ENCODE assay signal across 25 mouse cellular contexts in genomic region chr6:18894142-18894541, GRCm38 (mm10). TPM values are rescaled to one million over a fixed set of nuclear protein-coding genes. Genes with fewer than 3 reads are reported as not detected.
"Had no signal": no experiment of that assay in that cellular context is flagged by ENCODE, and none has a peak within 500 bp of the region (broad histone marks: within the 10 kb centered on the region; RNA-seq: fewer than 3 reads in every experiment).

No protein-coding gene starts in this region.

- H3K27ac ChIP-seq: liver, embryonic 13.5 days; liver, embryonic 15.5 days; lung, embryonic 15.5 days; macrophage; midbrain, embryonic 13.5 days; neural tube, embryonic 13.5 days; neural tube, embryonic 15.5 days had no signal

- H3K27me3 ChIP-seq: liver, embryonic 13.5 days; liver, embryonic 15.5 days; lung, embryonic 15.5 days; megakaryocyte, embryonic 14.5 days; midbrain, embryonic 13.5 days; neural tube, embryonic 13.5 days; neural tube, embryonic 15.5 days had no signal

- H3K9ac ChIP-seq: liver, embryonic 13.5 days; liver, embryonic 15.5 days; liver, postnatal 0 days; lung, embryonic 15.5 days; midbrain, embryonic 13.5 days; neural tube, embryonic 13.5 days; neural tube, embryonic 15.5 days had no signal

- ATAC-seq: liver, postnatal 0 days; lung, postnatal 0 days; midbrain, embryonic 13.5 days; midbrain, embryonic 16.5 days had no signal

- H3K4me2 ChIP-seq: liver, embryonic 13.5 days; liver, embryonic 15.5 days; lung, embryonic 15.5 days; midbrain, embryonic 11.5 days; midbrain, embryonic 13.5 days; neural tube, embryonic 13.5 days; neural tube, embryonic 15.5 days had no signal

- H3K36me3 ChIP-seq: liver, embryonic 13.5 days; liver, embryonic 15.5 days; lung, embryonic 15.5 days; midbrain, embryonic 13.5 days; neural tube, embryonic 13.5 days; neural tube, embryonic 15.5 days had no signal

- H3K9me3 ChIP-seq: liver, embryonic 13.5 days; liver, embryonic 15.5 days; lung, embryonic 15.5 days; megakaryocyte, embryonic 14.5 days; midbrain, embryonic 13.5 days; neural tube, embryonic 13.5 days; neural tube, embryonic 15.5 days had no signal

- H3K4me1 ChIP-seq: liver, embryonic 13.5 days; liver, embryonic 15.5 days; lung, embryonic 15.5 days; megakaryocyte, embryonic 14.5 days; midbrain, embryonic 13.5 days; neural tube, embryonic 13.5 days; neural tube, embryonic 15.5 days had no signal

- H3K4me3 ChIP-seq: liver, embryonic 13.5 days; liver, embryonic 15.5 days; lung, embryonic 15.5 days; megakaryocyte, embryonic 14.5 days; midbrain, embryonic 13.5 days; neural tube, embryonic 13.5 days; neural tube, embryonic 15.5 days had no signal

- DNase-seq: liver, embryonic 13.5 days; liver, postnatal 0 days; lung, postnatal 14 days; lung, postnatal 36 days; retina, postnatal 1 day; right cerebral cortex, adult 18-20 months; right cerebral cortex, postnatal 25 days; right cerebral cortex, postnatal 4 days; spleen, adult 18-20 months; thymus, adult 2 months; thymus, postnatal 25 days; thymus, postnatal 4 days had no signal

RNA-seq across cellular contexts. Expression of gene Ankrd7, which starts 28.0 kb away (rescaled TPM):
- total RNA-seq: monocyte, adult 5-6 weeks had no signal
- polyA plus RNA-seq: liver, embryonic 13.5 days; liver, embryonic 15.5 days; liver, postnatal 0 days; lung, postnatal 0 days; macrophage; midbrain, embryonic 11.5 days; midbrain, embryonic 13.5 days; midbrain, embryonic 16.5 days; neural tube, embryonic 13.5 days; neural tube, embryonic 15.5 days; small intestine, adult 2 months; thymus, adult 2 months; urinary bladder, adult 2 months had no signal
